Mouse (Mus musculus) adrenal gland (tissue): Measurements from ENCODE around the gene Tjp1.

ENCODE experiments used
- intact Hi-C: fragments of 180-260 bp; cut with DNase I; formaldehyde crosslinking; loops from one replicate; pipeline ENCODE4 v1.15.1; 2025
- long read RNA-seq, 2 experiments: library from polyadenylated mRNA; unstranded; transcript quantifications; one replicate each; pipeline ENCODE4 v2.0.0; 2020; ENCODE audit warnings: borderline replicate concordance in 1 of 2; ENCODE audit not compliant: insufficient replicate concordance in 1 of 2

Gene Tjp1
- long read RNA-seq, experiment 1, partial matches to known transcripts = 7 of 10 reads
- long read RNA-seq, experiment 1, other reads (novel, unspliced or antisense) = 3 of 10 reads
- long read RNA-seq, experiment 2, partial matches to known transcripts = 5 of 12 reads
- long read RNA-seq, experiment 2, other reads (novel, unspliced or antisense) = 7 of 12 reads

DNA sequence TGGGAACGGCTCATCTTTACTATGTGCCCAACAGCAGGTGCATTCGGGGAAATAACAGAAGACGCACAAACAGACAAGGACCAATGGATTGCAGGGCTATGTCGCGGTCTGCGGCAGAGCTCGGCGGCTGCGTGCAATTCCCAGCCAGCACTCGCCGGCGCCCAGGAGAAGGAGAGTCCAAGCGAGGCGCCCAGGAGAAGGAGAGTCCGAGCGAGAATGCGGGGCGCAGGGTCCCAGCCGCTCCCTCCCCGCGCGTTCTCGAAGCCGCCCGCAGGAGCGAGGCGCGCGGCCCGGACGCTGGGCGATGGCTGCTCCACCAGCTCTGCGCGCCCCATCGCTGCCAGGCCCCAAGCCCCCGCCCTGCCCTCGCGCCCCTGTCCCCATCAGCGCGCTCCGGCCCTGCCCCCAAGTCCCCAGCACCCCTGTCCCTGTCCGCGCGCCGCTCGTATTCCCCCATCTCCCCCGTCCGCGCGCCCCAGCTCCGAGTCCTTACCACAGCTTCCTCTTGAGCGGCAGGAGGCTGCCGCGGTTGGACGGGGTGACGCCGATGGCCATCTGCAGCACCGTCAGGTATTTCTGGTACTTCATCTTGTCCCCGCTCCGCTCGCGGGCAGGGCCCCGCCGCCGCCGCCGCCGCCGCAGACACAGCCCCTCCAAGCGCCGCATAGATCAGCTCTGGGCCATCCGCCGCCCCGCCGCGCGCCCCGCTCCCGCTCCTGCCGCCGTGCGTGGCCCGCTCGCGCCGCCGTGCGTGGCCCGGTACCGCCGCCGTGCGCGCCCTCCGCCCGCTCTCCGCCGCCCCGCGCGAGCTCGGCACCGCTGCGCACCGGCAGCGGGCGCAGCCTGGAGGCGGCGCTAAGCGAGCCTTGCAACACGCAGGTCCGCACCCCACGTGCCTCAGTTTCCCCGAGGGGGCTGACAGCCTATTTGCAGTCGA lies at the start of gene Tjp1:
TSS of gene Tjp1 (minus strand) at position 711 of the 937 bp plus-strand sequence.
- intact Hi-C loops = no loop called here

DNA sequence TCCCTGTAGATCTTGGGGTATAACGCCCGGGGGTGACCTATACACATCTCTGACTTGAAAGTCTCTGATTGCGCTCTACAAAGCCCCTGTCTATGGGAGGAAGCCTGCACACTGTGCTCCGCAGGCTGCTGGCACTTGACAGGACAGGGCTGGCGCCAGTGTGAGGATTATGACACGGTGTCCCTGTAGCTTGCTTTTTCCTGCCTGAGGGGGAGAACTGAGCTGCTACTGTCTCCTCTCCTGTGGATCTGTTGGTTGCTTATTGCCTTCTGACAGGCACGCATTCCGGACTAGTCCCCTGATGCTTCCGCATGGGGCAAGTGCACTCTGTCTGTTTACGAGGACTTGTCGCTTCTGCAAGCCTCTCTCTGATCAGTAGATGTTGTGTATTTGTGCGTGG lies 49.5 kb upstream of the Tjp1 start:
- intact Hi-C loops = no loop called here

DNA sequence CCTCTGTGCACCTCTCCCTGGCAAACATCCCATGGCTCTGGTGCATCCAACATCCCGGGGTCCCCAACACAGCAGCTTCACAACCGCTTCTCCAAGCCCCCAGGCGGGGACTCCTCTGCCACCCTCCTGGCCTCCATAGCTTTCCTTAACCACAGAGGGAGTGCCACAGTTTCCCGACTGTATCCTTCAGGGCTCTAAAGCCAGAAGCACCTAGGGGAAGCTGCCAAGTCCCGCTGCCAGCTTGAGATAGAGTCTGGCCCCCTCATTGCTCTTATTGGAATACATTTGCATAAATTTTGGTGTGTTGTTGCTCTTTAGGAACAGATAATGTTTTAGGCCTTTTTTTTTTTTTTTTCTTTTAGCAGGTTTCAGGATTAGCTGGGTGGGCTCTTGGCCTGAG lies 45.1 kb upstream of the Tjp1 start:
- intact Hi-C loops = no loop called here

DNA sequence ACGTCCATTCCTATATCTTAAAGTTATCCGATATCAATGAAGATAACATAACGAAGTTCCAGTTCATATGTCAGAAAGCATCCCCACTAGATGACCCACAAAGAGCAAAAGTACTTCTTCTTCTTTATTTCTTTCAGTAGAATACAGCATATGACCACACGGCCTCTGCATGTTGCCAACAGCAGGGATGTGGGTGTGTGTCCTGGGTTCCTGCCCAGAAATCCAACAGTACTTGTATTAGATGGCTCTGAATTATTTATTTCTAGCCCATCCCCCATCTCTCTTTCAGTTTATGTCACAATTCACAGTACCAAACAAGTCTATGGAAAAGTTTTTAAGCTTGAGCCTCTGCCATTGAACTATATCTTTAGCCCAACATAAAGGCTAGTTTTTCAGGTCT lies 43.1 kb upstream of the Tjp1 start:
- intact Hi-C loops = no loop called here

DNA sequence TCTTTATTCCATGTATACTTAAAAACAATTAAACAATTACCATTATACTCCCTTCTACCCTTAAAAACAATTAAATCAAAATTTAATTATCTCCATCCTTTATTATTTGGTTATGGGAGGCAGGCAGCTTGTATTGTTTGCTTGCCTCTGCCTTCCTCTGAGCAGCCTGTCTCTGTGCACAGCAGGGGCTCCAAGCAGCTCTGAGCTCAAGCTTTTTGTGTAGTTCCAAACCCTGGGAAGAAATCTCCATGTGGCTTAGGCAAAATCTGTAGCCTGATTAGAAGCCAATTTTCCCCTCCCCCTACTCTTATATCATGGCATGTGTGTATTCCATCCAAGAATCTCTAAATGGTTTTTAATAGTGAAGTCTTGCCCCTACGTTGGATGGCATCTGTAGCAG lies 28.4 kb upstream of the Tjp1 start:
- intact Hi-C loops = no loop called here

DNA sequence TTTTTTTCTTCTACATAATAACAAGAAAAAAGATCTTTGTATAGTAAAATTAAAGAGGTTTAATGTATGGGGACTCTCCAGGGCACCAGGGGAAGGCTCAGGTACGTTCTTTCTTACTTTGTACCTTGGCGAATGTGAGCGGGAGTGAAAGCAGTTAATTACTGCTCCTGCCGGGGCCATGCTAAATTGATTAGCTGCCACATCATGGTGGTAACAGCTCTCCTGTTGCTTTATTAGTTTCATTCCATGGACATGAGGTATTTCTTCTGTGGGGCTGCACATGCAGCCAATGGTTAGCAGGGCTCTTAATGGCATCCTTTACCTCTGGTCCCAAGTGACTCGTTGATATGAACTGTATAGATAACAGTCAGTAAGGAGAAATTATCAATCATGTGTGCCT lies 18.2 kb upstream of the Tjp1 start:
- intact Hi-C loops = no loop called here

DNA sequence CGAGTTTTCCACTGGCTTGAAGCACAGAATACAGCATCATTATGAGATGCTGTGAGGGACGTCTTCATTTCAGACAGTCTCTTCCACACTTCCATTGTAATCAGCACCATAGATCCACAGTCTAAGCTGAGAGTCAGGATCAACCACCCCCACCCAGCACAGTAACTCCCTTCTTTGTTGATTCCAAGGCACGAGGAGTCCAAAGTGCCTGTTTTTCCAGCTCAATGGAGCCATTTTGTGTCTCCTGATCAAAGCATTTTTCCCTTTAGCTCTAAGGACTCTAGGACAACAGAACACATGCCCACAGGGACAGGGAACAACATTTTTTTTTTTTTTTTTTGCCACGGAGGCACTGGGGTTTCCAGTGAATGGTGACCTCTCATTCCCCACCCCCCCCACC lies 5.1 kb upstream of the Tjp1 start:
- intact Hi-C loops = no loop called here

DNA sequence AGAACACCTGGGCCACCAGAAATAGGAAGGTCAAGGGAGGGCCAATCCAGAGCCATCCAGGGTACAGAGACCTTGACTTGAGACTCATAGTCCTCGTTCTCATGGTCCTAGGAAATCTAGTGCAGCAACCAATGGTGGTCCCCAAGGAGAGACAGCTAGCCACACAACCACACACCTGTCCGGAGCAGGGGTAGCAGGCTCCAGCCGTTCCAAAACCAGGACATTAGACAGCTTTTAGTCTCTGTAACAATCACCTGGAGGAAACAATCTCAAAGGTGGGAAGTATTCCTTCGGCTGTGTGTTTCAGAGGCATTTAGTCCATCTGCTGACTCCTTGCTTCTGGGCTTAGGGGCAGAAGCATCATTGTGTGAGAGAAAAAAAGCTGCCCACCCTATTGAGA lies 4.5 kb downstream of the Tjp1 start:
- intact Hi-C loops = no loop called here

DNA sequence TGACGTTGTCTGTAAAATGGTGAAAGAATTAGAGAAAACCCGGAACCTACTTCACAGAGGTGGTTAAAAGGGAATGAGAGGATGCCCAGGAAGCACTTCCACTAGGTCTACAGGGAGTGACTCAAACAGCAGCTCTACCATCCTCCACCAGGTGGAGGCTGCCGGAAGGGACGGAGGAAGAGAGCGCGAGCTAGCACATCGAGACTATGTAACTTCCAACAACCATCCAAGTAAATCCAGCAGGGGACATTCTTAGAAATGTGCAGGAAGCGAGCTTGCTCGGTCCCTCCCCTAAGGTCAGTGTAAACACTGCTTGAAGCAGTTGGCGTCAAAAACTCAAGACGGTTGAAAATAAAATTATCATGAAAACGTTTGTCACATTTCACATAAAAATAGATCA lies 5.1 kb downstream of the Tjp1 start:
- intact Hi-C loops = no loop called here

DNA sequence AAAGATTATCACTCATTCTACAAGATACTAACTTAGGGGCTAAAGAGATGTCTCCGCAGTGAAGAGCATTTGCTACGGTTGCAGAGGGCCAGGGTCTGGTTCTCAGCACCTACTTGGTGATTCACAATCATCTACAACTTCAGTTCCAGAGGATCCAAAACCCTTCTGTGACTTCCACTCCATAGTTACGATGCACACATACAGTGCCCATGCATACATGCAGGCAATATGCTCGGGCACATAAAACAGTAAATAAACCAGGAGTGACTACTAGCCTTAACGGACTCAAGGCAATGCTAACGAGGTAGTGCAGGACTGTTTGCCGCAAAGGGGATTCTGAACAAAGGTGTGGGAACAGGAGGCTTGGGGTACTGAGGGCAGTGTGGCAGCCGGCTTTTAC lies 7.0 kb downstream of the Tjp1 start:
- intact Hi-C loops = no loop called here

DNA sequence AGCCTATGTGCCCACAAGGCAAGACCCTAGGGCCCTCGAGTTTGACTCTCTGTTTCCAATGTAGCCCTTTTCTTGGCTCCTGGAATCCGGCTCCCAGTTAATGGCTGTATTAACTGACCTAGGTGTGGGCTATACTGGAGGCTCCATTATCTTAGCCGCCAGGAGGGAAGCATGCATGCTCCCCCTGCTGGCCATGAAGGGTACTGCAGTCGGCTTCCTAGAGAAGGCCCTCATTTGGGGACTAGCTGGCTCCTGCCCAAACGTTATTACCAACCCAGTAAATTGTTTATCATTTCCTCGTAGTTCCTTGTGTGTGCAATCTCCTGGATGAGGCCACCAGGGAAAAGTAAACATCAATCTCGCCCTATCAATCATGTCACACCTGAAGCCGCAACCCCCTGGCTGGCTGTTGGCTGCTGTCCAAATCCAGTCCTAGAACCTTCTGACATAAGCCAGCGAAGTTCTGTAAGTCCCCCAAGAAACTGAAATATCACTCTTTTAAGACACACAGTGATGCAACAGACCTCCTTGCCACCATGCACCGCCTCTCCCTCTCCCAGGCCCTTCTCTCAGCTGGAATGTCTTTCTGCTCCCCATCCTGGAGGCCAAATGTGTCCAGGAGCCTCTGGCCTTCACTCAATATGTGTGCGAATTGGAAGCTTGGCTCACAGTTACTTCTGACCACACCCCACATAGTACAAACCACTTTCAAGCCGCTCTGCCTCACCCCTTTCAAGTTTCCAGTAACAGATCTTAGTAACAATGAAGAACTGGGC lies 7.6 kb downstream of the Tjp1 start:
- intact Hi-C loops = loop anchor here (1.0 kb wide), 1 partner anchor 200 kb away; no protein-coding TSS in a partner anchor

DNA sequence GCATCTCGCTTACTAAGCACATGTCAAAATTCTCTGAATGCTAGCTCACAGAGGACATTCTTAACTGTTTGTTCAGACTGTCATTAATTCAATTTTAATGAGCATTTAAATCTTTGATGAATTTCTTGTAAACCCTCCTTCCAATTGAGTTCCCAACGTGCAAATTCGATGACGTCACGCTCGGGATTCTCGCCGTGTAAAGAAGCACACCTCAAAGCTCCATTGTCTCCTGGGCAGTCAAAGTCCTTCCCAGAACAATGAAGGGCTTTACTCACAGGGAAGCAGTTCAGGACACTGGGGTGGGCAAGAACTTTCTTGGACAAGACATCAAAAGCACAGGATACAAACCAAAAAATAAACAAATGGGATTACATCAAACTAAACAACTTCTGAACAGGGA lies 10.7 kb downstream of the Tjp1 start:
- intact Hi-C loops = no loop called here

DNA sequence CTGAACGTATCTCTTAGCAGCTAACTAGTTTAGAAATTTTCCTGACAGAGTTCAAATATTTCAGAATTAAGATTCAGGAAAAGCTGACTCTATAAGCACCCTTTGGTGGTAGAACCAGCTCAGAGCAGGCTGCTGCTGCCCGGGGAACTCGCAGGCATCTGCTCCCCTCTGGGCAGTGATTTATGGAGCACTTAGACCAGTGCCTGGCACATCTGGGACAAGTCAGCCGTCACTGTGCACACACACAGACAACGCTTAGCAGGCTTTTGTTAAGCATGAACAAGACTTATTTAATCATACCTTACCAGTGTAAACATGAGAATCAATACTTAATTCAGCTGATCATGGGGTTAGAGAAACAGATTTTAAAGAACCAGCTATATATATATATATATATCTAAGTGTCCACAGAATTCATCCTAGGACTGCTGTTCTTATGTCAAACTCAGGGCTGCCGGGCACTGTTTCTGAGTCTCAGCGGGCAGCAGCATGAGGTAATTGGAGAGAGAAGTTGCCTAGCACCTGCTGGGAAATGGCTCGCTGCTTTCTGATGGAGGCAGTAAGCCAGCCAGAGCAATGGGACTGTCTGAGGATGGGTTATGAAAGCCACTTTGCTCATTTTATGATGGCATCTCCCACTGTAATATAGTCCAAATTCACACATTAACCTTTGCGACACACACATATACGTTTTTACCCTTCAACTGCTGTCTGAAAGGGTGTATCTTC lies 14.0 kb downstream of the Tjp1 start:
- intact Hi-C loops = no loop called here

DNA sequence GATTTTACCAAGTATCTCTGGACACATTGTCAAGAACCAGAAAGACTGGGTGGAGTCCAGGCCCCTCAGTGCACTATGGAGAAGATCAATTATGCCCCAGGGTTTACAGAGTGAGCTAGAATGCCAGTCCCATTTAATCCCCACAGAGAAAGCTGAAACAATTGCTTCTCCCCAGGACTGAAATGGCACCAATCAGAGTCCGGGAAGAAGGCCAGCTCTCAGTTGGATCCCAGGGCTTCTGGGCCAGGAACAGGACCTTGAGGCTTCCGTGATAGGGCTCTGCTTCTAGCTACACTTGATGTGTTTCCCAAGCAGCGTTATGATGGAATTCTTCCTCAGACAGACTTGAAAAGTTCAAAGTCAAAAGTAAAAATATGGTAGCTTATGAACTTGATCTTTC lies 18.2 kb downstream of the Tjp1 start:
- intact Hi-C loops = no loop called here

DNA sequence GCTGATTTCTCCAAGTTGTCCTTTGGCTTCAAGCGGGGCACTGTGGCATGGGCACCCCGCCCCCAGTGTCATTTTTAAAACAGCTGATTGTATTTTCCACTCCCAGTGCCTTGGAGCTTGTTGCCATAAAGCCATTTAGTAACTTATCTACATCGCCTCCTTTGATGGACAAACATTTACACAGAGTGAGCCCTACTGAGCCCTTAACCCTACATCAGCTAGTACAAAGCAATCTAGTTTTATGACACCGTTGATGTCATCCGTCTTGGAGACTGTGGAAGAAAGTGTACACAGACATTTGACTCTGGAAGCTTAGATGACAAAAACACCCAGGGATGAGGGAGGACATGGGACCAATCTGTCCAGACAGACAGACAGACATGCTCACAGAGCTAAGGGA lies 20.2 kb downstream of the Tjp1 start:
- intact Hi-C loops = no loop called here

DNA sequence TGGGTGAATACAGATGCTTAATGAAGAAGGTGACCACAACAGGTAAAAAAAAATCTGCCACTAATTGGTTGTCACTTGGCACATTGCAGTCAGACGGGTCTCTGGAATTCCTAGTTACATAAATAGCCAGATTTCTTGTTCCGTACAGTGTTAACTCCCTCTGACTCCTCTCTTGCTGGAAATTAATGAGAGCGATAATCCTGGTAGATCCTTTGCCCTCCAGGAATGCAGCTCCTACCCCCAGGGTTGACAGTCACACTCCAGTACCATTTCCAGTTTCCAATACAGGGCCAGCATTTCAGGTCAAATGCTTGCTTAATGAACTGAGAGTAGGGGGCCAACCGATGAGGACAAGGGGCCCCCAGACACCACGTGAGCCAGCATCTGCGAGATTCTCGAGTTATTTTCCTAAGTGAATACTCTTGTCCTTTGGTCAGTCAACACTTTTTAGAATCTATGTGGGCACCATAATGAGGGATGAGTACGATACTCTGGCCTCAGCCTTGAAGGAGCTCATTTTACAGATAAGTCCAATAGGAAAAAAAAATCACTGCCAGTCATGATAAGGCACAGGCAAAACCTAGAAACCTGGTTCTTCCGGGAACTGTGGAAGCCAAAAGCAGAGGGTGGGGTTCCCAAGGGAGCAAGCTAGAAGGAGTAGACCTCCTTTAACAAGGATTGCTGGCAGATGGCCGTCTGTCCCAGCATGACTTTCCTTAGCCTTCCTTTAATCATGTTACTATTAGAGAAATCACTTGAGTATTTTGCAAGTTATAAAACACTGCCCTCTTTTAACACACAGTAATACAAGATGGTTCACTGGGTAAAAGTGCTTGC lies 24.9 kb downstream of the Tjp1 start:
- intact Hi-C loops = no loop called here

DNA sequence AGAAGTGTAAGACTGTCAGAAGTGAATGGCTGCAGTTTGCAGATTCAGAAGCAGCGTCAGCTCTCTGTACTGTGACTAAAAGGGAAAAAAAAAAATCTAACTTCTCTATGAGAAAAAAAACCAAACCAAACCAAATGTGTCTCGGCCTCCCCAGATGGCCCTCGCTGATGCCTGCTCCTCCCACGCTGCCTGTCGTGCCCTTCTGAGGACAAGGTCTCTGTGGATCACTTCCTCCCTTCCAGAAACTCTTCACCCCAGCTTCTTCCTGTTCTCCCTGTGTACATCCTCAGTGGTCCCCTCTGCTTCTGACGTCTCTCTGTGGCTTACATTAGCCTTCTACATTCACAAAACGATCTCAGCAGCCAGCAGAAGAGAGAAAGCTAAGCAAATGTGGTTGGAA lies 26.8 kb downstream of the Tjp1 start:
- intact Hi-C loops = no loop called here

DNA sequence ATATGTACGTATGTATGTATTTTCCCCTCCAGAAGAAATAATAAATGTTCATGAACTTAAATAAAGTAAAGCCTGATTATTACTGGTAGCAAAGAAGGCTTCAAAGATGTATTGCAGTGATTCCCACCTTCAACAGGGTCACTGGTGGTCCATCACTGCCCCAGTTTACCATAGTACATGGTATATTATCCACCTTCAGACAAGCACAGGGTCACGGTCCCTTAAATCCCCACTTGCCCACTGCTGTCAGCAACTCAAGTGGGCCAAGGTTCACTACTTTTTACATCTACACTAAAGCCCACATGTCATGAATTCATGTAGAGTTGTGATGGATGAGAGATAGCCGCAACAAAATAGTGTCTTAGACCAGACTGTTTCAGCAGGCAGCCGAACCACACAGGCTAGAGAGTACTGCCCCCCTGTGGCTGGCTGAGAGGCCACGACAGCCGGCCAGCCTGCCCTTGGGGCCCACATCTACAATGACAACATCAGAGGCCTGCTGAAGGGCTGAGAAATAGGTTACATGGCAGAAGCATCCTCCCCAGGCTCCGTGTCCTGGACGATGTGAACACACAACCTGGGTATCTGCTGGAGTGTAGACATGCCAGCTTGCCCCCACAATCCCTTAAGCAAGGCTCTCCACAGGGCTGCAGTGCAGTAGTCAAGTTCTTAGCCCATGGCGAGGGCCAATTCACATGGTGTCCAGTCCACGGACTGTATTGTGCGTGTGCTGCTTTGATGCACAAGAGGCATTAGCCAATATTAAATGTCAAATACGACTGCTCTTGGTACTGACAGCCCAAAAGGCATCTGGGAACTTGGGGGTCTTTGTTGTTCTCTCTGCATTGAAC lies 29.6 kb downstream of the Tjp1 start:
- intact Hi-C loops = loop anchor here (1.0 to 10.0 kb wide), 2 partner anchors 73 to 179 kb away; no protein-coding TSS in a partner anchor

DNA sequence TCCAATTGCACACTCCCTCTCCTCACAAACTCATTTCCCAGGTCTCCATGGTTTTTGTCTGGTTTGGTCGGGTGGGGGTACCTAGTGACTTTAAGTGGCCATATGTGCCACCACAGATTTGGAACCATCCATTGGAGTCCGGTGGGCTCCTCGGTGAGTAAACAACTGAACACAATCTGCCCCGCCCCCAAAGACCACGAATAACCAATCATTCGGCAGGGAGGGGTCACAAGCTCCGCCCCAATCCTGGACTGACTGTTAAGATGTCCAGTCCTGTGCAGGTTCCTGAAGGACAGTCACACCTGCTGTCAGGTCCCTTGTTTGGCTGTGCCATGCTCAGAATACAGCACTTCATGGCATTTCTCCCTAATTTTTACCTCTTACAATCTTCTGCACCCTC lies 37.1 kb downstream of the Tjp1 start:
- intact Hi-C loops = loop anchor here (10.0 kb wide), 1 partner anchor 66 kb away; no protein-coding TSS in a partner anchor
